Mouse (Mus musculus) kidney, embryonic 15.5 days (tissue): ENCODE measurements at regions not wholly inside any gene's neighbourhood (a gene's known extent, or its start where the extent isn't known, plus 50 kb on each side); places are given as distances from the start of the nearest gene placed in this dataset.

Experiments used
- microRNA counts: library from miRNA; unstranded; fragments of <30 nt; microRNA quantifications from one replicate; lab custom pipeline; 2016
- microRNA-seq: library from miRNA; unstranded; fragments of <30 nt; microRNA quantifications from one replicate; pipeline ENCODE4, GENCODE M21; 2016

MicroRNAs encoded in the stretch of these regions (microRNA counts, 519-probe panel; counts per million panel counts)
- microRNA mmu-miR-184 (lab: Ali Mortazavi, UCI): 1,598 counts per million, percentile 8 among the panel's probes with 10 or more counts

Small RNA genes lying in the stretch of these regions (microRNA-seq; reads per million reads assigned to microRNA genes)
- gene Mir184: 3.8 reads per million, percentile 20 among the genes with 10 or more reads in this experiment
